Mouse (Mus musculus): ENCODE results near the gene Tmem37. TPM values are rescaled to one million over a fixed set of nuclear protein-coding genes. Genes with fewer than 3 reads are reported as not detected.
A peak's percentile ranks its signal among the peaks of the same experiment; 100 is the strongest.

Gene Tmem37
- polyA plus RNA-seq, 1 experiment: 17.8 TPM

DNA sequence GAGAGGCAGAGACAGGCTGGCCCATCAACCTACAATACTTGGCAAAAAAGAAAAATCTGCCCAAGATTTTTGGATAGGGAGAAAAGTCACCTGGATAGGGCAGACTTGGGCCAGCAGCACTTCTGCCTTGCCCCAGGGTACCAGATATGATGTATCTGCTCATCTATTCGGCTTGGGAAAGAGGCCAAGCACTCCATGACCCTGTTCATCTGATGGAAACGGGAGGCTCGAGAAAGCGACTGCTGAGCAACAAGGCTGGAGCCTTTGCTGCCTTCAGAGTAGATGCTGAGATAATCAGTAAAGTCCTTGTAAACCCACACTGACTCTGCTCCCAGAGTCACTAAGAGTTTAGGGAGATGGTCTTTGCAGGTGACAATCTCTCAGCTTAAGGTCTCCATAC, 45.5 kb upstream of the Tmem37 start:
- H3K4me3 ChIP-seq (ENCODE audit: low read depth, low read length): peak overlapping the region; percentile 84; the same call in 1 of the 2 replicates
- no peaks in the 10 kb centered on the region for H3K27me3 ChIP-seq (ENCODE audit: control insufficient read depth, insufficient read depth, low read length, poor library complexity, severe bottlenecking)
- H3K9me3 ChIP-seq (replicated peaks; ENCODE audit: control insufficient read depth, insufficient read depth, low read length, poor library complexity, severe bottlenecking): peaks cover 6% of the 10 kb centered on the region
- H3K36me3 ChIP-seq (ENCODE audit: control insufficient read depth, insufficient read depth, low read length, poor library complexity, severe bottlenecking): peaks cover 33% of the 10 kb centered on the region
- H3K27ac ChIP-seq (ENCODE audit: insufficient read depth, low read length): no peak overlapping the region
- peak overlapping the region; percentile 81; the same call in 1 of the 2 replicates for H3K9ac ChIP-seq (ENCODE audit: low read depth, poor library complexity, severe bottlenecking)
- H3K4me1 ChIP-seq (ENCODE audit: control insufficient read depth, insufficient read depth, low read length): peaks cover 6% of the 10 kb centered on the region
- TF ChIP-seq EP300 (IDR thresholded peaks at IDR 0.05; ENCODE audit: insufficient read depth, low read depth, low read length): no peak
- TF ChIP-seq POLR2A (IDR thresholded peaks at IDR 0.05; ENCODE audit: insufficient read depth, low read length): no peak

DNA sequence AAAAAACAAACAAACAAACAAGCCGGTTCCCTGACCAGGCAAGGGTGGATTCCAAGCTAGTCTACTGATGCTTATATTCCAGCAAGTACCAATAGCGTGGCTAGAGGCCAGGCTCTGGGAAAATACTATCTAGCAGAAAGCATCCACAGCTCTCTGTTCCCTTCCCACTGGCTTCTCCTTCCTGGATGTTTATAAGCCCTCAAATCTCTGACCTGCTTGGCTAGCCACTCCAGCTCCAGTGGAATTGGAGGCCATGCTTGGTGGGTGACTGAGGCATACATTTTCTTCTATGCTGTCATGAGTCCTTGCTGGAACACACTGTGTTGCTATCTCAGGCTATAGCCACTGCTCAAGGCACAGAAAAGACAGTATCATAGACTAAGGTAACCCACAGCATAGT, 45.0 kb upstream of the Tmem37 start:
- H3K4me3 ChIP-seq (ENCODE audit: low read depth, low read length): no peak overlapping the region
- H3K9me3 ChIP-seq (replicated peaks; ENCODE audit: control insufficient read depth, insufficient read depth, low read length, poor library complexity, severe bottlenecking): peaks cover 9% of the 10 kb centered on the region
- peaks cover 37% of the 10 kb centered on the region for H3K36me3 ChIP-seq (ENCODE audit: control insufficient read depth, insufficient read depth, low read length, poor library complexity, severe bottlenecking)
- no peaks in the 10 kb centered on the region for H3K27me3 ChIP-seq (ENCODE audit: control insufficient read depth, insufficient read depth, low read length, poor library complexity, severe bottlenecking)
- H3K9ac ChIP-seq (ENCODE audit: low read depth, poor library complexity, severe bottlenecking): no peak overlapping the region
- H3K27ac ChIP-seq (ENCODE audit: insufficient read depth, low read length): no peak overlapping the region
- peaks cover 6% of the 10 kb centered on the region for H3K4me1 ChIP-seq (ENCODE audit: control insufficient read depth, insufficient read depth, low read length)
- TF ChIP-seq CTCF (IDR thresholded peaks at IDR 0.05; ENCODE audit: low read depth, low read length): no peak
- TF ChIP-seq EP300 (IDR thresholded peaks at IDR 0.05; ENCODE audit: insufficient read depth, low read depth, low read length): no peak
- TF ChIP-seq POLR2A (IDR thresholded peaks at IDR 0.05; ENCODE audit: insufficient read depth, low read length): no peak

- Histone ChIP-seq H3K36me3 (ENCODE audit: control insufficient read depth, insufficient read depth, low read length, poor library complexity, severe bottlenecking) (peaks cover 40% of the 10 kb centered on the region), H3K9ac (ENCODE audit: low read depth, poor library complexity, severe bottlenecking) (no peak overlapping the region), H3K27me3 (ENCODE audit: control insufficient read depth, insufficient read depth, low read length, poor library complexity, severe bottlenecking) (no peaks in the 10 kb centered on the region), H3K4me1 (ENCODE audit: control insufficient read depth, insufficient read depth, low read length) (peaks cover 4% of the 10 kb centered on the region), H3K9me3 (replicated peaks; ENCODE audit: control insufficient read depth, insufficient read depth, low read length, poor library complexity, severe bottlenecking) (peaks cover 9% of the 10 kb centered on the region), H3K4me3 (ENCODE audit: low read depth, low read length) (no peak overlapping the region), H3K27ac (ENCODE audit: insufficient read depth, low read length) (no peak overlapping the region)
- TF ChIP-seq POLR2A (IDR thresholded peaks at IDR 0.05; ENCODE audit: insufficient read depth, low read length) (no peak), EP300 (IDR thresholded peaks at IDR 0.05; ENCODE audit: insufficient read depth, low read depth, low read length) (no peak), CTCF (IDR thresholded peaks at IDR 0.05; ENCODE audit: low read depth, low read length) (no peak)
Measured at GRCm38 (mm10) chr1:120116106-120116505, 42.2 kb upstream of the Tmem37 start.

GRCm38 (mm10) chr1:120115671-120116081, 41.8 kb upstream of the Tmem37 start:
- Histone ChIP-seq H3K9me3 (replicated peaks; ENCODE audit: control insufficient read depth, insufficient read depth, low read length, poor library complexity, severe bottlenecking) (peaks cover 9% of the 10 kb centered on the region), H3K27me3 (ENCODE audit: control insufficient read depth, insufficient read depth, low read length, poor library complexity, severe bottlenecking) (no peaks in the 10 kb centered on the region), H3K4me1 (ENCODE audit: control insufficient read depth, insufficient read depth, low read length) (peaks cover 4% of the 10 kb centered on the region), H3K4me3 (ENCODE audit: low read depth, low read length) (no peak overlapping the region), H3K36me3 (ENCODE audit: control insufficient read depth, insufficient read depth, low read length, poor library complexity, severe bottlenecking) (peaks cover 40% of the 10 kb centered on the region), H3K9ac (ENCODE audit: low read depth, poor library complexity, severe bottlenecking) (no peak overlapping the region), H3K27ac (ENCODE audit: insufficient read depth, low read length) (no peak overlapping the region)
- TF ChIP-seq EP300 (IDR thresholded peaks at IDR 0.05; ENCODE audit: insufficient read depth, low read depth, low read length) (no peak), POLR2A (IDR thresholded peaks at IDR 0.05; ENCODE audit: insufficient read depth, low read length) (no peak), CTCF (IDR thresholded peaks at IDR 0.05; ENCODE audit: low read depth, low read length) (no peak)

DNA sequence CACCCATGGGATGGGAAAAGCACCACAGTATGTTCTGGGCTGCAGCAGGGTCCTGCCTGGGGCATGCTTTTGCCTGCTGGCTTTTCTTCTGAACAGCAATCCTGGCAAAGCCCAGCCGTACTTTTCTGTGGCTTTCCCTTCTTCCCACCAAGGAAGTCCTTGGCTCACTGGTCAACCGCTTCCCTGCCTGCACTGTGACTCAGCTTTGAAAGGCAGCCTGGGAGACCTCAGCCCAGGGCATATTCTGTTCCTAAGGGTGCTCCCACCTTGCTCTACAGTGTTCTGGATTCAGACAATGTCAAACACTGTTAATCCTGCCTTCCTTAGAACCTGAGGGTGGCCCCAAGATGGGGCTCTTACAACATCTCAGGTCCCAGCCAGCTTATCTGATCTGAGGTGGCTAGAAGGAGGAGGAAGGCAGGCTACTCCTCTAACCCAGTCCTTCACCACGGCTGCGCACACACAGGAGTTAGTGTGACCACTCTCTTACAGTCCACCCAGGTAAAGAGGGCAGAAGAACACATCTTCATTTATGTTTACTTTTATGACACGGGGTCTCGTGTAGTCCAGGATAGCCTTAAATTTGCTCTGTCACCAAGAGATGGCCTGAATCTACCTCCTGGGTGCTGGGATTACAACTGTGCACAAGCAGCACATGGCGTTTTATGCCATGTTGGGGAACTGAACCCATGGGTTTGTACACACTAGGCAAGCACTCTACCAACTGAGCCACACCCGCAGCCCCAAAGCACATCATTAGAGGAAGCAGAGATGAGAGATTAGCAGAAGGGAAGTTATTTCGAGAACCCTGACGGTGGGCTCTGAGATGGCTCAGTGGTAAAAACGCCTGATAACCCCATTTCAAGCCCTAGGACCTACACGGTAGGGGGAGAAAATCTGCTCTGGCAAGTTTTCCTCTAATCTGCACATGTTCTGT, 38.6 kb upstream of the Tmem37 start:
- Histone ChIP-seq H3K36me3 (ENCODE audit: control insufficient read depth, insufficient read depth, low read length, poor library complexity, severe bottlenecking) (peaks cover 30% of the 10 kb centered on the region), H3K9me3 (replicated peaks; ENCODE audit: control insufficient read depth, insufficient read depth, low read length, poor library complexity, severe bottlenecking) (peaks cover 9% of the 10 kb centered on the region), H3K9ac (ENCODE audit: low read depth, poor library complexity, severe bottlenecking) (no peak overlapping the region), H3K4me3 (ENCODE audit: low read depth, low read length) (no peak overlapping the region), H3K27ac (ENCODE audit: insufficient read depth, low read length) (peak overlapping the region; percentile 3), H3K27me3 (ENCODE audit: control insufficient read depth, insufficient read depth, low read length, poor library complexity, severe bottlenecking) (no peaks in the 10 kb centered on the region), H3K4me1 (ENCODE audit: control insufficient read depth, insufficient read depth, low read length) (no peaks in the 10 kb centered on the region)
- no peak for TF ChIP-seq POLR2A (IDR thresholded peaks at IDR 0.05; ENCODE audit: insufficient read depth, low read length)
- TF ChIP-seq EP300 (IDR thresholded peaks at IDR 0.05; ENCODE audit: insufficient read depth, low read depth, low read length): no peak
- no peak for TF ChIP-seq CTCF (IDR thresholded peaks at IDR 0.05; ENCODE audit: low read depth, low read length)

GRCm38 (mm10) chr1:120111766-120112165, 37.9 kb upstream of the Tmem37 start:
- Histone ChIP-seq H3K4me3 (ENCODE audit: low read depth, low read length) (no peak overlapping the region), H3K4me1 (ENCODE audit: control insufficient read depth, insufficient read depth, low read length) (no peaks in the 10 kb centered on the region), H3K9ac (ENCODE audit: low read depth, poor library complexity, severe bottlenecking) (no peak overlapping the region), H3K9me3 (replicated peaks; ENCODE audit: control insufficient read depth, insufficient read depth, low read length, poor library complexity, severe bottlenecking) (peaks cover 9% of the 10 kb centered on the region), H3K27ac (ENCODE audit: insufficient read depth, low read length) (no peak overlapping the region), H3K36me3 (ENCODE audit: control insufficient read depth, insufficient read depth, low read length, poor library complexity, severe bottlenecking) (peaks cover 30% of the 10 kb centered on the region), H3K27me3 (ENCODE audit: control insufficient read depth, insufficient read depth, low read length, poor library complexity, severe bottlenecking) (no peaks in the 10 kb centered on the region)
- TF ChIP-seq CTCF (IDR thresholded peaks at IDR 0.05; ENCODE audit: low read depth, low read length) (no peak), EP300 (IDR thresholded peaks at IDR 0.05; ENCODE audit: insufficient read depth, low read depth, low read length) (no peak), POLR2A (IDR thresholded peaks at IDR 0.05; ENCODE audit: insufficient read depth, low read length) (no peak)

All from ES-Bruce4 (cell line).